Mouse (Mus musculus) MEL (cell line): ENCODE data around the gene Trim37.
A peak's percentile ranks its signal among the peaks of the same experiment; 100 is the strongest.

Source experiments
- CHD2 ChIP-seq: IDR thresholded peaks from 2 replicates; pipeline ENCODE4 v1.6.1; 2011; ENCODE audit warnings: low read length, improper control_type of control experiment
- CTCF ChIP-seq, 3 experiments: IDR thresholded peaks in 2 of 3; conservative IDR thresholded peaks in 1 of 3; 2 replicates each; pipeline ENCODE4 v1.5.1; 2011 to 2012; ENCODE audit warnings: low read length in 3 of 3, low read depth in 2 of 3, mild to moderate bottlenecking in 2 of 3, improper control_type of control experiment in 1 of 3, inconsistent platforms in 1 of 3, mixed read lengths in 1 of 3, moderate library complexity in 1 of 3; ENCODE audit not compliant: control insufficient read depth in 1 of 3, insufficient read depth in 1 of 3, poor library complexity in 1 of 3, severe bottlenecking in 1 of 3
- E2F4 ChIP-seq: IDR thresholded peaks from 2 replicates; pipeline ENCODE4 v1.6.1; 2011; ENCODE audit warnings: low read depth, low read length, improper control_type of control experiment, borderline replicate concordance
- EP300 ChIP-seq, 2 experiments: IDR thresholded peaks; 2 replicates each; pipeline ENCODE4 v1.6.1; 2011; ENCODE audit warnings: improper control_type of control experiment in 2 of 2, low read length in 2 of 2, low read depth in 1 of 2, mild to moderate bottlenecking in 1 of 2
- HCFC1 ChIP-seq: IDR thresholded peaks from 2 replicates; pipeline ENCODE4 v1.6.1; 2012; ENCODE audit warnings: low read depth, mild to moderate bottlenecking, inconsistent platforms, low read length, improper control_type of control experiment, moderate library complexity
- MAZ ChIP-seq: IDR thresholded peaks from 2 replicates; pipeline ENCODE4 v1.6.1; 2012; ENCODE audit warnings: low read depth, mild to moderate bottlenecking, inconsistent platforms, low read length, improper control_type of control experiment
- POLR2A ChIP-seq, 2 experiments: IDR thresholded peaks; 2 replicates each; pipeline ENCODE4 v1.6.1; 2011 to 2012; ENCODE audit warnings: low read length in 2 of 2, mild to moderate bottlenecking in 2 of 2, control low read depth in 1 of 2, improper control_type of control experiment in 1 of 2, low read depth in 1 of 2, moderate library complexity in 1 of 2; ENCODE audit not compliant: control insufficient read depth in 1 of 2, insufficient read depth in 1 of 2, poor library complexity in 1 of 2
- POLR2AphosphoS2 ChIP-seq: IDR thresholded peaks from 2 replicates; pipeline ENCODE4 v1.6.1; 2011; ENCODE audit warnings: low read length, improper control_type of control experiment
- TBP ChIP-seq: IDR thresholded peaks from 2 replicates; pipeline ENCODE4 v1.8.0; 2011; ENCODE audit warnings: low read depth, low read length, improper control_type of control experiment
- USF1 ChIP-seq: IDR thresholded peaks from 2 replicates; pipeline ENCODE4 v1.6.1; 2014; ENCODE audit warnings: low read depth, mild to moderate bottlenecking, inconsistent platforms, low read length, improper control_type of control experiment, moderate library complexity
- USF2 ChIP-seq, 2 experiments: IDR thresholded peaks; 2 replicates each; pipeline ENCODE4 v1.6.1; 2011 to 2012; ENCODE audit warnings: improper control_type of control experiment in 2 of 2, low read length in 2 of 2, borderline replicate concordance in 1 of 2, inconsistent platforms in 1 of 2, low read depth in 1 of 2, mild to moderate bottlenecking in 1 of 2; ENCODE audit not compliant: insufficient read depth in 1 of 2
- ZC3H11A ChIP-seq: IDR thresholded peaks from 2 replicates; pipeline ENCODE4 v1.6.1; 2012; ENCODE audit warnings: low read depth, mild to moderate bottlenecking, inconsistent platforms, low read length, improper control_type of control experiment
- ZNF384 ChIP-seq: IDR thresholded peaks from 2 replicates; pipeline ENCODE4 v1.6.1; 2012; ENCODE audit warnings: low read depth, mild to moderate bottlenecking, inconsistent platforms, low read length, improper control_type of control experiment

DNA sequence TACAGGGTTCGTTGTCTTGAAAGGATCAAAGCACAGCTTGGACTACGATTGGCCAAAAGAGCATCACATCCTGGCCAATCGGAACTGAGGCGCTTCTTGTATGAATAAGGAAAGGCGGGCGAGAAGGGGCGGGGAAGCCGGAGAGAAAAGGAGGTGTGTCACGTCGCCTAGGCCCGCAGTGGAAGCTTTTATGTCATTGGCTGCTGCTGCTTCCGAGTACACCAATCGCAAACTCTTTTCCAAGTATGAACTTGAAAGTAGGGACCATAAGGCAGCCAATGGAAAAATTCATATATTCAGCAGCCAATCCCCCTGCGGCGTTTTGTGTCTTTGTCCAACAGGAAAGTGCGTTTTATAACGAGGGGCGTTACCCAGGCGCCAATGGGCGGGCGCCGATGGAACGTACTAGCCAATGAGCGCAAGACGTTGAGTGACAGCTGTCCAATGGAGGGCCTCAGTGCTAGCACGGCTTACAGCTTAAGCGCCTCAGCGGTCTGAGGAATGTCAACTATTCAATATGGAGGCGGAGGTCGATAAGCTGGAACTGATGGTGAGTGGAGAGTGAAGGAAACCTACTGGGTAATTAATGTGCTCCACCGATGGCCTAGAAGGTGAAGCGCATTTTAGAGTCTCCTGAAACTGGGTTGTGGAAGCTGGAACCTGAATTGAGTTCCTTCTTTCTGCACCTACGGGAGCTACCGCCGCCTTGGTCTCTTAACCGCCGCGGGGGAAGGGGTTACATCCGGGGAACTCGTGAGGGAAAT, 17.9 kb upstream of the Trim37 start, which contains the start of gene Ska2:
- no peak for TF ChIP-seq USF2 (IDR thresholded peaks at IDR 0.05; ENCODE audit: borderline replicate concordance in 1 of 2, insufficient read depth in 1 of 2, low read depth in 1 of 2, low read length in 2 of 2)
- TF ChIP-seq ZNF384, result no peak
- peak; percentile 88 for TF ChIP-seq E2F4
- TF ChIP-seq ZC3H11A, result no peak
- TF ChIP-seq EP300 (IDR thresholded peaks at IDR 0.05; ENCODE audit: low read depth in 1 of 2, low read length in 2 of 2), result no peak
- TF ChIP-seq CTCF (IDR thresholded peaks at IDR 0.05 in 2 of 3, conservative IDR thresholded peaks at IDR 0.05 in 1 of 3; ENCODE audit: control insufficient read depth in 1 of 3, insufficient read depth in 1 of 3, low read depth in 2 of 3, low read length in 3 of 3, poor library complexity in 1 of 3, severe bottlenecking in 1 of 3), result no peak
- TF ChIP-seq CHD2, result peak; percentile 93
- peak; percentile 90 to 92 for TF ChIP-seq POLR2A (IDR thresholded peaks at IDR 0.05; ENCODE audit: control insufficient read depth in 1 of 2, insufficient read depth in 1 of 2, low read depth in 1 of 2, low read length in 2 of 2, poor library complexity in 1 of 2)
- no peak for TF ChIP-seq USF1
- peak; percentile 85 for TF ChIP-seq POLR2AphosphoS2
- peak; percentile 73 for TF ChIP-seq HCFC1
- peak; percentile 97 for TF ChIP-seq TBP
- peak; percentile 46; the same call in 1 of the 2 replicates for TF ChIP-seq MAZ
